In the genomic region with DNA sequence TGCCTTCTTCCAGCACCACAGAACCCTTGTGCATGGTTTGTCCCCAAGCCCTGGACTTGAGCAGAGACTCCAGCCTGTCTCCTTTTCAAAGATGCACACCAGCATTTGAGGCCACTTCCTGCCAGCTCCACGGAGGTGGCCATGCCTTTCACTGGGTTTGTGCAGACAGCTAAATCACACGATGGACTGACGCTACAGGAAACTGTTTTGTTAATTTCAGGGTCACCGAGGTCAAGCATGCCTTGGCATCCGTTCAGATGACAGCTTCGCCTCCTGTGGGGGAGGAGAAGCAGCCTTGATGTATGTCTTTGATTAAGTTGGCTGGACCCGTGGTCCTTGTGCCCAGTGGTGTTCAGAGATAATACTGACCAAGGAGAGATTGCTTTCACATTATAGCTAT, we compare ENCODE assay signal across 11 mouse cellular contexts. TPM values are rescaled to one million over a fixed set of nuclear protein-coding genes. Genes with fewer than 3 reads are reported as not detected.
DNase-seq lines count a peak whose midpoint lies in the region; ATAC-seq and TF ChIP-seq lines count a peak whose summit lies in the region.
"Had no signal": no experiment of that assay in that cellular context is flagged by ENCODE, and none has a peak within 500 bp of the region (broad histone marks: within the 10 kb centered on the region; RNA-seq: fewer than 3 reads in every experiment).

No protein-coding gene starts in this region.

- no peak overlapping the region for H3K27ac ChIP-seq in lung, postnatal 0 days (ENCODE audit: low read length)
- no peak overlapping the region for H3K27ac ChIP-seq in embryonic facial prominence, embryonic 11.5 days (replicated peaks; ENCODE audit: low read depth, low read length)
- no peak overlapping the region for H3K27ac ChIP-seq in hindbrain, embryonic 16.5 days (ENCODE audit: low read depth, low read length)
- H3K27ac ChIP-seq: lung, embryonic 15.5 days had no signal

- no peak for TF ChIP-seq CTCF in lung, postnatal 0 days (IDR thresholded peaks at IDR 0.05)

- H3K9ac ChIP-seq in lung, postnatal 0 days (replicated peaks; ENCODE audit: low read depth): no peak overlapping the region
- H3K9ac ChIP-seq in embryonic facial prominence, embryonic 11.5 days (replicated peaks; ENCODE audit: low read length): no peak overlapping the region
- no peak overlapping the region for H3K9ac ChIP-seq in hindbrain, embryonic 16.5 days (ENCODE audit: low read depth, low read length)
- H3K9ac ChIP-seq: lung, embryonic 15.5 days had no signal

- 22% methylated on average over 7 of the region's 7 CpGs for WGBS in lung, postnatal 0 days
- 25% methylated on average over 7 of the region's 7 CpGs for WGBS in embryonic facial prominence, embryonic 11.5 days
- 31% methylated on average over 7 of the region's 7 CpGs for WGBS in hindbrain, embryonic 16.5 days

- ATAC-seq in lung, postnatal 0 days: peak; percentile 37
- no peak for ATAC-seq in embryonic facial prominence, embryonic 11.5 days (replicated peaks; ENCODE audit: insufficient number of reproducible peaks, low FRiP score, low TSS enrichment, low read depth)
- 0 out of 2 replicates have a peak, but pooled peaks have one; percentile 6 for ATAC-seq in hindbrain, embryonic 16.5 days
- ATAC-seq in megakaryocyte, adult 5-6 weeks (ENCODE audit: poor library complexity, severe bottlenecking): no peak
- ATAC-seq: inflammation-experienced regulatory T-cells, adult 6 months had no signal

- peak; percentile 39 for DNase-seq in lung, postnatal 0 days (ENCODE audit: low spot score)
- no peak for DNase-seq in lung, adult 18-20 months
- peak; percentile 64 for DNase-seq in embryonic facial prominence, embryonic 11.5 days (ENCODE audit: low spot score)
- peak; percentile 58 to 63 for DNase-seq in lung, postnatal 4 days
- DNase-seq in testis, postnatal 10 days (ENCODE audit: low spot score): no peak
- DNase-seq: cerebellum, adult 9-10 months; right cerebral cortex, postnatal 14 days had no signal

- H3K9me3 ChIP-seq in lung, postnatal 0 days (ENCODE audit: low read length): no peaks in the 10 kb centered on the region
- no peaks in the 10 kb centered on the region for H3K9me3 ChIP-seq in embryonic facial prominence, embryonic 11.5 days (replicated peaks; ENCODE audit: control insufficient read depth, low read length)
- H3K9me3 ChIP-seq in hindbrain, embryonic 16.5 days (ENCODE audit: control insufficient read depth, low read length): no peaks in the 10 kb centered on the region
- H3K9me3 ChIP-seq: lung, embryonic 15.5 days had no signal

- H3K4me2 ChIP-seq in lung, postnatal 0 days (replicated peaks; ENCODE audit: low read depth, low read length): no peak overlapping the region
- no peak overlapping the region for H3K4me2 ChIP-seq in embryonic facial prominence, embryonic 11.5 days (ENCODE audit: low read depth, low read length)
- H3K4me2 ChIP-seq in hindbrain, embryonic 16.5 days (ENCODE audit: low read length): no peak overlapping the region
- H3K4me2 ChIP-seq: lung, embryonic 15.5 days had no signal

- no peak overlapping the region for H3K4me3 ChIP-seq in lung, postnatal 0 days (ENCODE audit: low read depth, low read length)
- H3K4me3 ChIP-seq in embryonic facial prominence, embryonic 11.5 days (ENCODE audit: low read depth, low read length): no peak overlapping the region
- H3K4me3 ChIP-seq in hindbrain, embryonic 16.5 days (ENCODE audit: low read length): no peak overlapping the region
- H3K4me3 ChIP-seq: lung, embryonic 15.5 days had no signal

- 0 out of 2 replicates have a peak, but pooled peaks cover 11% of the 10 kb centered on the region for H3K36me3 ChIP-seq in lung, postnatal 0 days (ENCODE audit: insufficient read depth, low read length)
- H3K36me3 ChIP-seq in embryonic facial prominence, embryonic 11.5 days (replicated peaks; ENCODE audit: control insufficient read depth, insufficient read depth, low read depth, low read length): peaks cover 4% of the 10 kb centered on the region; the same call in 1 of the 2 replicates
- H3K36me3 ChIP-seq in hindbrain, embryonic 16.5 days (ENCODE audit: control insufficient read depth, insufficient read depth, low read length): peaks cover 18% of the 10 kb centered on the region

- no peak for TF ChIP-seq EP300 in lung, postnatal 0 days (IDR thresholded peaks at IDR 0.05)

- H3K4me1 ChIP-seq in lung, postnatal 0 days (ENCODE audit: insufficient read depth, low read depth, low read length): 0 out of 2 replicates have a peak, but pooled peaks cover 3% of the 10 kb centered on the region
- peaks cover 3% of the 10 kb centered on the region; the same call in 1 of the 2 replicates for H3K4me1 ChIP-seq in embryonic facial prominence, embryonic 11.5 days (ENCODE audit: control insufficient read depth, insufficient read depth, low read length)
- H3K4me1 ChIP-seq in hindbrain, embryonic 16.5 days (ENCODE audit: control insufficient read depth, insufficient read depth, low read depth, low read length): peaks cover 12% of the 10 kb centered on the region

- H3K27me3 ChIP-seq in lung, postnatal 0 days (replicated peaks; ENCODE audit: insufficient read depth, low read length): no peaks in the 10 kb centered on the region
- no peaks in the 10 kb centered on the region for H3K27me3 ChIP-seq in embryonic facial prominence, embryonic 11.5 days (ENCODE audit: control insufficient read depth, insufficient read depth, low read length)
- no peaks in the 10 kb centered on the region for H3K27me3 ChIP-seq in hindbrain, embryonic 16.5 days (replicated peaks; ENCODE audit: control insufficient read depth, insufficient read depth, low read length)
- H3K27me3 ChIP-seq: lung, embryonic 15.5 days had no signal

RNA-seq across cellular contexts. Expression of a gene that starts 52.2 kb away (rescaled TPM):
- polyA plus RNA-seq in lung, postnatal 0 days (2015; fragmentation: Nextera tagmentation; extraction: Ambion mirVana): 10.7 and 11.3 TPM in 2 replicates
- 20.2 and 20.8 TPM in 2 replicates for polyA plus RNA-seq in embryonic facial prominence, embryonic 11.5 days (2014; fragmentation: Nextera tagmentation; extraction: Ambion mirVana)
- 18.6 and 23.0 TPM in 2 replicates for polyA plus RNA-seq in hindbrain, embryonic 16.5 days (2015; fragmentation: Nextera tagmentation; extraction: Ambion mirVana)
- total RNA-seq in megakaryocyte, adult 5-6 weeks (2015): 11.9 and 15.7 TPM in 2 replicates
- total RNA-seq in megakaryocyte, adult 5-6 weeks (2017): 10.3 and 13.2 TPM in 2 replicates

RNA-seq across cellular contexts. Expression of a gene that starts 55.4 kb away (rescaled TPM):
- 1.6 and 1.8 TPM in 2 replicates for polyA plus RNA-seq in lung, postnatal 0 days (2015; fragmentation: Nextera tagmentation; extraction: Ambion mirVana)
- 3.9 and 6.1 TPM in 2 replicates for polyA plus RNA-seq in embryonic facial prominence, embryonic 11.5 days (2014; fragmentation: Nextera tagmentation; extraction: Ambion mirVana)
- 0.94 and 3.6 TPM in 2 replicates for polyA plus RNA-seq in hindbrain, embryonic 16.5 days (2015; fragmentation: Nextera tagmentation; extraction: Ambion mirVana)
- not detected in 2 replicates for total RNA-seq in megakaryocyte, adult 5-6 weeks (2015)
- total RNA-seq in megakaryocyte, adult 5-6 weeks (2017): not detected in 2 replicates
- polyA plus RNA-seq: inflammation-experienced regulatory T-cells, adult 6 months; lung, embryonic 15.5 days had no signal

Comparison
In these comparisons a context has a peak if more than half of its experiments do, and no peak if none do; other contexts are left out.
1. DNase-seq: peak in lung, postnatal 0 days (single experiment), embryonic facial prominence, embryonic 11.5 days (single experiment) and lung, postnatal 4 days (2 of 2); none in lung, adult 18-20 months (0 of 2) and testis, postnatal 10 days (single experiment).
2. ATAC-seq: peak in lung, postnatal 0 days (single experiment) and hindbrain, embryonic 16.5 days (single experiment); none in embryonic facial prominence, embryonic 11.5 days (single experiment) and megakaryocyte, adult 5-6 weeks (single experiment).